In the genomic region with DNA sequence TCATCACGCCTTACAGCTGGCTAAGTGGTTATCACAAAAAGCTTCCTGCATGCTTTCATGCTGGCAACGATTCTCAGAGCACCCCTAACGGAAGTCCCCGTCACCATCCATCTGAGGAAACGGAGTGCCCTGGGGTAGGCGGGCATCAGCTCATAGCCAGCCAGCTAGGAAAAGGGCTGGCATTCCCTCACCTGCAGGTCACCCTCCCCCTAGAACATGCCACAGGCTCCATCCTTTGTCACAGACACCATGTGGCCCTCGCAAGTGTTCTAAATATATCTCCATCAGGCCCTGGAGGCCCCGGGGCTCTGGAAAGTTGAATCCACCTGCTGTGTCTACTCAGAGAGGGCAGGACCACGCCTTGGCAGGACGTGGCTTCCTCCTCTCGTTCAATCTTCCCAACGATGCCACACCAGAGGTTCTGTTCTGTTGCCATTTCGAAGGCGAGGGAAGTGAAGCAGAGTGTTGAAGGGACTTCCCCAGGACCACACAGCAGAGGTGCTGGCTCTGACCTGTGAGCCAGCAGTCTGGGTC, we compare ENCODE assay signal across 10 mouse cellular contexts. TPM values are rescaled to one million over a fixed set of nuclear protein-coding genes. Genes with fewer than 3 reads are reported as not detected.
DNase-seq lines count a peak whose midpoint lies in the region; ATAC-seq and TF ChIP-seq lines count a peak whose summit lies in the region.
"Had no signal": no experiment of that assay in that cellular context is flagged by ENCODE, and none has a peak within 500 bp of the region (broad histone marks: within the 10 kb centered on the region; RNA-seq: fewer than 3 reads in every experiment).

No protein-coding gene starts in this region.

- peaks cover 14% of the 10 kb centered on the region for H3K27me3 ChIP-seq in hindbrain, embryonic 10.5 days (ENCODE audit: insufficient read depth, poor library complexity, severe bottlenecking)
- H3K27me3 ChIP-seq in hindbrain, embryonic 13.5 days, result no peaks in the 10 kb centered on the region; the same call in 1 of the 2 replicates
- H3K27me3 ChIP-seq in E14TG2a.4 (ENCODE audit: insufficient read depth, low read length), result peaks cover 8% of the 10 kb centered on the region; the same call in 1 of the 2 replicates
- no peaks in the 10 kb centered on the region for H3K27me3 ChIP-seq in heart, embryonic 16.5 days (ENCODE audit: control insufficient read depth, insufficient read depth, low read length)
- no peaks in the 10 kb centered on the region for H3K27me3 ChIP-seq in splenic B cell, adult 2 months (ENCODE audit: control insufficient read depth, insufficient read depth, low read length, poor library complexity, severe bottlenecking)
- H3K27me3 ChIP-seq in midbrain, embryonic 14.5 days (ENCODE audit: control insufficient read depth, insufficient read depth, low read length), result no peaks in the 10 kb centered on the region
- H3K27me3 ChIP-seq: embryonic facial prominence, embryonic 15.5 days had no signal

- no peak for ATAC-seq in hindbrain, embryonic 13.5 days (ENCODE audit: low FRiP score)
- peak; percentile 50 for ATAC-seq in heart, embryonic 16.5 days (replicated peaks; ENCODE audit: extremely low read depth, insufficient read depth, low FRiP score)
- ATAC-seq in midbrain, embryonic 14.5 days (ENCODE audit: low FRiP score, low TSS enrichment), result no peak

- H3K4me2 ChIP-seq in hindbrain, embryonic 13.5 days, result no peak overlapping the region
- H3K4me2 ChIP-seq in heart, embryonic 16.5 days (ENCODE audit: low read depth, low read length), result 0 out of 2 replicates have a peak overlapping the region, but pooled peaks have one; percentile 25
- H3K4me2 ChIP-seq in midbrain, embryonic 14.5 days (ENCODE audit: low read length), result no peak overlapping the region
- H3K4me2 ChIP-seq: embryonic facial prominence, embryonic 15.5 days had no signal

- WGBS in hindbrain, embryonic 10.5 days, result 77% methylated on average over 14 of the region's 14 CpGs
- 74% methylated on average over 14 of the region's 14 CpGs for WGBS in hindbrain, embryonic 13.5 days
- 20% methylated on average over 14 of the region's 14 CpGs for WGBS in heart, embryonic 16.5 days
- 82% methylated on average over 14 of the region's 14 CpGs for WGBS in midbrain, embryonic 14.5 days

- H3K9me3 ChIP-seq in hindbrain, embryonic 10.5 days, result no peaks in the 10 kb centered on the region
- no peaks in the 10 kb centered on the region for H3K9me3 ChIP-seq in hindbrain, embryonic 13.5 days
- H3K9me3 ChIP-seq in E14TG2a.4 (ENCODE audit: low read length), result no peaks in the 10 kb centered on the region
- H3K9me3 ChIP-seq in heart, embryonic 16.5 days (replicated peaks; ENCODE audit: control insufficient read depth, low read length), result no peaks in the 10 kb centered on the region
- no peaks in the 10 kb centered on the region for H3K9me3 ChIP-seq in midbrain, embryonic 14.5 days (ENCODE audit: control insufficient read depth, low read length)
- H3K9me3 ChIP-seq: embryonic facial prominence, embryonic 15.5 days had no signal

- H3K9ac ChIP-seq in hindbrain, embryonic 13.5 days, result no peak overlapping the region
- H3K9ac ChIP-seq in heart, embryonic 16.5 days (ENCODE audit: low read length), result peak overlapping the region; percentile 27; the same call in 1 of the 2 replicates
- no peak overlapping the region for H3K9ac ChIP-seq in midbrain, embryonic 14.5 days (replicated peaks; ENCODE audit: low read length)
- H3K9ac ChIP-seq: embryonic facial prominence, embryonic 15.5 days had no signal

- DNase-seq in hindbrain, embryonic 10.5 days (ENCODE audit: low spot score), result no peak
- peak; percentile 65 for DNase-seq in splenic B cell, adult 2 months (ENCODE audit: low read depth, low spot score)
- DNase-seq in layer of hippocampus, postnatal 14 days (ENCODE audit: low spot score in 2 of 2), result no peak
- no peak for DNase-seq in left cerebral cortex, adult 8-10 months (ENCODE audit: low spot score in 2 of 2)
- DNase-seq in midbrain, embryonic 14.5 days, result no peak
- DNase-seq: right cerebral cortex, postnatal 14 days had no signal

- H3K4me3 ChIP-seq in hindbrain, embryonic 10.5 days, result no peak overlapping the region
- H3K4me3 ChIP-seq in hindbrain, embryonic 13.5 days, result no peak overlapping the region
- peak overlapping the region; percentile 56 for H3K4me3 ChIP-seq in E14TG2a.4 (replicated peaks; ENCODE audit: low read length)
- no peak overlapping the region for H3K4me3 ChIP-seq in heart, embryonic 16.5 days (ENCODE audit: low read length)
- H3K4me3 ChIP-seq in midbrain, embryonic 14.5 days (replicated peaks; ENCODE audit: low read depth, low read length), result no peak overlapping the region
- H3K4me3 ChIP-seq: embryonic facial prominence, embryonic 15.5 days had no signal

- peak overlapping the region; percentile 30 for H3K27ac ChIP-seq in hindbrain, embryonic 10.5 days
- no peak overlapping the region for H3K27ac ChIP-seq in hindbrain, embryonic 13.5 days
- peak overlapping the region; percentile 79 for H3K27ac ChIP-seq in heart, embryonic 16.5 days (ENCODE audit: low read length)
- no peak overlapping the region for H3K27ac ChIP-seq in midbrain, embryonic 14.5 days (replicated peaks; ENCODE audit: low read depth, low read length)

- no peak for TF ChIP-seq CTCF in E14TG2a.4 (conservative IDR thresholded peaks at IDR 0.05; ENCODE audit: low read length)

- H3K4me1 ChIP-seq in hindbrain, embryonic 10.5 days (replicated peaks), result peaks cover 88% of the 10 kb centered on the region
- H3K4me1 ChIP-seq in hindbrain, embryonic 13.5 days (replicated peaks), result peaks cover 60% of the 10 kb centered on the region
- H3K4me1 ChIP-seq in E14TG2a.4 (replicated peaks; ENCODE audit: low read depth, low read length), result peaks cover 94% of the 10 kb centered on the region
- peaks cover 96% of the 10 kb centered on the region for H3K4me1 ChIP-seq in heart, embryonic 16.5 days (ENCODE audit: control insufficient read depth, insufficient read depth, low read length)
- 0 out of 2 replicates have a peak, but pooled peaks cover 11% of the 10 kb centered on the region for H3K4me1 ChIP-seq in midbrain, embryonic 14.5 days (ENCODE audit: control insufficient read depth, insufficient read depth, low read length)

- H3K36me3 ChIP-seq in hindbrain, embryonic 10.5 days, result no peaks in the 10 kb centered on the region
- H3K36me3 ChIP-seq in hindbrain, embryonic 13.5 days, result no peaks in the 10 kb centered on the region
- no peaks in the 10 kb centered on the region for H3K36me3 ChIP-seq in E14TG2a.4 (ENCODE audit: insufficient read depth, low read length)
- H3K36me3 ChIP-seq in heart, embryonic 16.5 days (ENCODE audit: control insufficient read depth, insufficient read depth), result no peaks in the 10 kb centered on the region
- no peaks in the 10 kb centered on the region for H3K36me3 ChIP-seq in splenic B cell, adult 2 months (ENCODE audit: control insufficient read depth, insufficient read depth, low read length, poor library complexity, severe bottlenecking)
- no peaks in the 10 kb centered on the region for H3K36me3 ChIP-seq in midbrain, embryonic 14.5 days (ENCODE audit: control insufficient read depth, insufficient read depth, low read length)
- H3K36me3 ChIP-seq: embryonic facial prominence, embryonic 15.5 days had no signal

RNA-seq across cellular contexts. Expression of gene Sh3pxd2a, which starts 15.5 kb away (rescaled TPM):
- polyA plus RNA-seq in hindbrain, embryonic 10.5 days (2016; fragmentation: Nextera tagmentation; extraction: Ambion mirVana), result 2.7 TPM in 2 replicates
- 2.1 and 2.5 TPM in 2 replicates for polyA plus RNA-seq in hindbrain, embryonic 13.5 days (2015; fragmentation: Nextera tagmentation; extraction: Ambion mirVana)
- polyA plus RNA-seq in heart, embryonic 16.5 days (2015; fragmentation: Nextera tagmentation; extraction: Ambion mirVana), result 4.5 and 6.3 TPM in 2 replicates
- total RNA-seq in layer of hippocampus, postnatal 14 days (2021), result 10 to 100 TPM; 36.0 to 38.7 TPM
- 10 to 100 TPM; 29.9 to 33.2 (median 31.8) TPM for total RNA-seq in left cerebral cortex, adult 8-10 months (2022)
- 2.0 and 2.4 TPM in 2 replicates for polyA plus RNA-seq in midbrain, embryonic 14.5 days (2014; fragmentation: Nextera tagmentation; extraction: Ambion mirVana)

Comparison
In these comparisons a context has a peak if more than half of its experiments do, and no peak if none do; other contexts are left out.
1. H3K27ac ChIP-seq: peak in hindbrain, embryonic 10.5 days (single experiment) and heart, embryonic 16.5 days (single experiment); none in hindbrain, embryonic 13.5 days (single experiment) and midbrain, embryonic 14.5 days (single experiment).